Mouse (Mus musculus) small intestine, adult 10 weeks (tissue): ENCODE data around the gene Gm20772. TPM values are rescaled to one million over a fixed set of nuclear protein-coding genes. Genes with fewer than 3 reads are reported as not detected.

Source experiments
- polyA plus RNA-seq: library from polyadenylated mRNA; stranded (reverse); fragments of 350-450 nt; fragmentation: Illumina TruSeq; extraction: RNeasy Lipid Tissue Mini Kit (QIAGEN cat#74804); gene quantifications from one replicate; pipeline ENCODE4 v1.2.3, GENCODE M21; 2014; ENCODE audit warnings: low replicate concordance

Gene Gm20772
- not detected for polyA plus RNA-seq

DNA sequence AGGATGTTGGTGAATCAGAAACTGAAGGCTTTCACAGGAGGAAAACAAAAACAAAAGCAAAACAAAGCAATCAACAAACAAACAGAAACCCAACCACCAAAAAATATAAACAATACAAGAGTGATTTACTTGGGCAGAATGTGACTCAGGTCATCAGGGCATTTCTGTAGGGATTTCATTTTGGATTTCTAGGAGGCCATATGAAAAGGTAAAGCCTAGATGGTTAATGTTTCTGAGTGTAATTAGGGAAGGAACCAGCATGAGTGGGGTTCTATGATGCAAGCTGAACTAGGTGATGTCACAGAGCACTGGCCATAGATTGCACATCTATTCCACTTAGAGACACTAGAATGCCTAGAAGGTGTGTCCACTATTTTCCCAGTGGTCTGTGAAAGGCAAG lies at the start of gene Gm20772, which contains the start of gene Gm20831:
Gene Gm20772, plus strand, starts transcription at position 301 of the 400 bp plus-strand sequence.
Gene Gm20831, plus strand, starts transcription at position 301 of the 400 bp plus-strand sequence.

DNA sequence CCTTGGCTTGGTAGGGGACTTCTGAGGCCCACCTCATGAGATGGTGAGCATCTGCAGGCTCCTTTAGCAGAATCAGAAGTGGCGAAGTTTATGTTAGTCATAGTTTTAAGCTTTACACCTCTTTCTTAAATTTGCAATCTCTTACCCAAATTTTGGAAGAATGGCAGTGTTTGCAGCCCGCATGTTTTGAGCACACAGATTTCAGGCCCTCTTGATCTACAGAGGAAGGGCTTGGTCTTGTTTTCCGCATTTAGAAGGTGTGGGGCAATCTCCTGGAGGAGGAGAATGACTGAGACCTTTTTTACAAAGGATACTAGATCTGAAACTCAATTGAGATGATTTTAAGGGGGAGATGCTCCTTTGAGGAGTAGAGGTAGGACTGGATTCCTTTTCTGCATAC lies 28.4 kb upstream of the Gm20772 start, which contains the start of gene Gm21904:
Gene Gm21904, minus strand, starts transcription at position 101 of the 400 bp plus-strand sequence.

Other genes starting within 250 kb of the Gm20772 start
- not detected for gene Gm21904, start 28.5 kb upstream of the Gm20772 start, polyA plus RNA-seq
- not detected for gene Gm20831, start within 50 bp of the Gm20772 start, polyA plus RNA-seq
- gene Srsy, start 62.6 kb downstream of the Gm20772 start, polyA plus RNA-seq = not detected
- gene Gm21764, start 187.1 kb downstream of the Gm20772 start, polyA plus RNA-seq = not detected
- not detected for gene Ssty1, start 214.4 kb downstream of the Gm20772 start, polyA plus RNA-seq